Mouse (Mus musculus) heart, postnatal 0 days (tissue): Measurements from ENCODE around the gene Cyb561a3.
"Not testable (repeated sequence)": the region's sequence is repeated elsewhere in the genome, so short reads cannot be mapped to it uniquely, and the experiment has no call there.

Experiments used
- CTCF ChIP-seq: IDR thresholded peaks from 2 replicates; pipeline ENCODE4 v1.5.1; 2016; ENCODE audit warnings: antibody characterized with exemption, control low read depth, low read depth
- EP300 ChIP-seq: IDR thresholded peaks from 2 replicates; pipeline ENCODE4 v1.6.1; 2016; ENCODE audit warnings: antibody characterized with exemption, low read depth

DNA sequence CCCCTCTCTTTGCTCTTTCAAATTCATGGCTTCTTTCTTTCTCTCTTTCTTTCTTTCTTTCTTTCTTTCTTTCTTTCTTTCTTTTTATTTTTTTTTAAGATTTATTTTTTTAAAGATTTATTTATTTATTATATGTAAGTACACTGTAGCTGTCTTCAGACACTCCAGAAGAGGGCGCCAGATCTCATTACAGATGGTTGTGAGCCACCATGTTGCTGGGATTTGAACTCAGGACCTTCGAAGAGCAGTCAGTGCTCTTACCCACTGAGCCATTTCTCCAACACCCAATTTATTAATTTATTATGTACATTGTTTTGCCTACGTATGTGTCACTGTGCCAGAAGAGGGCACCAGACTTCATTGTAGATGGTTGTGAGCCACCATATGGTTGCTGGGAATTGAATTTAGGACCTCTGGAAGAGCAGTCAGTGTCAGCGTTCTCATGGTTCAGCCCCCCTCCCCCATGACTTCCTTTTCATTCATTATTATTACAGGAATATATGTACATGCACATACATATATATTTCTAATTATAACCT, 19.1 kb upstream of the Cyb561a3 start:
- not testable (repeated sequence) for TF ChIP-seq CTCF, EP300
